13 mouse cellular contexts compared by ENCODE assay signal in genomic region chr11:86963027-86963426, GRCm38 (mm10). TPM values are rescaled to one million over a fixed set of nuclear protein-coding genes. Genes with fewer than 3 reads are reported as not detected.
DNase-seq lines count a peak whose midpoint lies in the region; ATAC-seq and TF ChIP-seq lines count a peak whose summit lies in the region.
"Had no signal": no experiment of that assay in that cellular context is flagged by ENCODE, and none has a peak within 500 bp of the region (broad histone marks: within the 10 kb centered on the region; RNA-seq: fewer than 3 reads in every experiment).

No protein-coding gene starts in this region.

- no peak for ATAC-seq in lung, embryonic 15.5 days (ENCODE audit: borderline replicate concordance, extremely low read depth, low FRiP score, low TSS enrichment)
- 0 out of 2 replicates have a peak, but pooled peaks have one; percentile 14 for ATAC-seq in heart, postnatal 0 days (ENCODE audit: insufficient read depth, low read depth)
- ATAC-seq in stomach, embryonic 15.5 days (ENCODE audit: insufficient read depth, low FRiP score, low read depth), result no peak

- H3K4me1 ChIP-seq in lung, embryonic 15.5 days, result peaks cover 72% of the 10 kb centered on the region
- peaks cover 78% of the 10 kb centered on the region for H3K4me1 ChIP-seq in heart, postnatal 0 days (ENCODE audit: control insufficient read depth, insufficient read depth)
- H3K4me1 ChIP-seq in stomach, embryonic 15.5 days, result peaks cover 56% of the 10 kb centered on the region

- intact Hi-C loops in heart, postnatal 36 days (cut with DNase I), result no loop called here

- no peak overlapping the region for H3K4me3 ChIP-seq in lung, embryonic 15.5 days
- H3K4me3 ChIP-seq in heart, postnatal 0 days (ENCODE audit: low read depth, low read length), result no peak overlapping the region
- H3K4me3 ChIP-seq in stomach, embryonic 15.5 days (replicated peaks), result no peak overlapping the region
- H3K4me3 ChIP-seq: embryonic facial prominence, embryonic 12.5 days had no signal

- H3K9ac ChIP-seq in lung, embryonic 15.5 days, result peak overlapping the region; percentile 1; the same call in 1 of the 2 replicates
- H3K9ac ChIP-seq in heart, postnatal 0 days (replicated peaks; ENCODE audit: low read depth, low read length), result no peak overlapping the region
- H3K9ac ChIP-seq in stomach, embryonic 15.5 days, result no peak overlapping the region
- H3K9ac ChIP-seq: embryonic facial prominence, embryonic 12.5 days; hindbrain, embryonic 14.5 days had no signal

- WGBS in lung, embryonic 15.5 days, result 33% methylated on average over 1 of the region's 1 CpGs
- 8% methylated on average over 1 of the region's 1 CpGs for WGBS in heart, postnatal 0 days
- 32% methylated on average over 1 of the region's 1 CpGs for WGBS in stomach, embryonic 15.5 days

- H3K27me3 ChIP-seq in lung, embryonic 15.5 days, result no peaks in the 10 kb centered on the region
- no peaks in the 10 kb centered on the region for H3K27me3 ChIP-seq in heart, postnatal 0 days (ENCODE audit: control insufficient read depth, insufficient read depth, low read length)
- no peaks in the 10 kb centered on the region for H3K27me3 ChIP-seq in stomach, embryonic 15.5 days (replicated peaks)
- H3K27me3 ChIP-seq: embryonic facial prominence, embryonic 12.5 days had no signal

- peak; percentile 61 to 67 for DNase-seq in heart, adult 18-20 months
- no peak for DNase-seq in heart, postnatal 36 days
- DNase-seq in lung, postnatal 14 days, result no peak
- no peak for DNase-seq in heart, postnatal 0 days (ENCODE audit: low spot score)
- no peak for DNase-seq in layer of hippocampus, adult 11-12 months (ENCODE audit: low spot score)
- no peak for DNase-seq in MN1 (ENCODE audit: low spot score)
- DNase-seq: adrenal gland, adult 8-10 months; B cell, adult 2 months; cerebellum, adult 11 months had no signal

- H3K4me2 ChIP-seq in lung, embryonic 15.5 days, result no peak overlapping the region
- H3K4me2 ChIP-seq in heart, postnatal 0 days (ENCODE audit: low read depth, low read length), result no peak overlapping the region
- H3K4me2 ChIP-seq in stomach, embryonic 15.5 days, result no peak overlapping the region
- H3K4me2 ChIP-seq: embryonic facial prominence, embryonic 12.5 days; hindbrain, embryonic 14.5 days had no signal

- no peak for TF ChIP-seq EP300 in heart, postnatal 0 days (IDR thresholded peaks at IDR 0.05; ENCODE audit: low read depth)

- H3K9me3 ChIP-seq in lung, embryonic 15.5 days, result no peaks in the 10 kb centered on the region
- H3K9me3 ChIP-seq in heart, postnatal 0 days (replicated peaks; ENCODE audit: control insufficient read depth, low read length), result no peaks in the 10 kb centered on the region
- H3K9me3 ChIP-seq in stomach, embryonic 15.5 days, result no peaks in the 10 kb centered on the region
- H3K9me3 ChIP-seq: embryonic facial prominence, embryonic 12.5 days had no signal

- H3K36me3 ChIP-seq in lung, embryonic 15.5 days, result no peaks in the 10 kb centered on the region; the same call in 1 of the 2 replicates
- H3K36me3 ChIP-seq in heart, postnatal 0 days (replicated peaks; ENCODE audit: control insufficient read depth, insufficient read depth, low read length), result peaks cover 12% of the 10 kb centered on the region; the same call in 1 of the 2 replicates
- no peaks in the 10 kb centered on the region for H3K36me3 ChIP-seq in stomach, embryonic 15.5 days

- peak overlapping the region; percentile 83 for H3K27ac ChIP-seq in lung, embryonic 15.5 days
- H3K27ac ChIP-seq in heart, postnatal 0 days (ENCODE audit: low read depth), result peak overlapping the region; percentile 96
- H3K27ac ChIP-seq in stomach, embryonic 15.5 days, result 0 out of 2 replicates have a peak overlapping the region, but pooled peaks have one; percentile 80
- H3K27ac ChIP-seq: embryonic facial prominence, embryonic 12.5 days; hindbrain, embryonic 14.5 days had no signal

- no peak for TF ChIP-seq CTCF in heart, postnatal 0 days (IDR thresholded peaks at IDR 0.05; ENCODE audit: low read depth)

RNA-seq across cellular contexts. Expression of gene Ypel2, which starts 30.5 kb away (rescaled TPM):
- 10 to 100 TPM; 21.4 to 25.5 TPM for total RNA-seq in heart, adult 18-20 months (2021)
- total RNA-seq in heart, postnatal 36 days (2021), result 10 to 100 TPM; 11.1 to 31.6 TPM
- polyA plus RNA-seq in lung, embryonic 15.5 days (2015; fragmentation: Nextera tagmentation; extraction: Ambion mirVana), result 9.0 and 9.4 TPM in 2 replicates
- total RNA-seq in heart, postnatal 0 days (2014; rRNA removed; ENCODE audit: low replicate concordance), result 16.3 and 18.4 TPM in 2 replicates
- polyA plus RNA-seq in heart, postnatal 0 days (2015; fragmentation: Nextera tagmentation; extraction: Ambion mirVana), result 16.1 and 17.8 TPM in 2 replicates
- 7.7 and 10.0 TPM in 2 replicates for polyA plus RNA-seq in stomach, embryonic 15.5 days (2015; fragmentation: Nextera tagmentation; extraction: Ambion mirVana)

Comparison
In these comparisons a context has a peak if more than half of its experiments do, and no peak if none do; other contexts are left out.
1. DNase-seq: peak in heart, adult 18-20 months (2 of 2); none in heart, postnatal 36 days (0 of 2), lung, postnatal 14 days (single experiment), heart, postnatal 0 days (single experiment), layer of hippocampus, adult 11-12 months (single experiment) and MN1 (single experiment).
2. Peak in every context shown above with its lines, with median percentiles within 50 percentile points of each other: H3K27ac ChIP-seq.